Mouse (Mus musculus): ENCODE measurements around the gene Dvl1. TPM values are rescaled to one million over a fixed set of nuclear protein-coding genes. Genes with fewer than 3 reads are reported as not detected.

The Dvl1 gene
- polyA plus RNA-seq, 1 experiment = 46.6 TPM

GRCm38 (mm10) chr4:155856071-155856470, 8.9 kb downstream of the Dvl1 start:
- H3K79me2 ChIP-seq (ENCODE audit: control insufficient read depth, insufficient read depth) = peaks cover 30% of the 10 kb centered on the region
- H3K27me3 ChIP-seq (ENCODE audit: control insufficient read depth, insufficient read depth, insufficient read length) = no peaks in the 10 kb centered on the region
- H3K36me3 ChIP-seq (ENCODE audit: control insufficient read depth, insufficient read depth) = peaks cover 25% of the 10 kb centered on the region
- TF ChIP-seq MYOG (IDR thresholded peaks at IDR 0.05; ENCODE audit: control insufficient read depth, extremely low read depth, insufficient read length) = no peak
- no peak for TF ChIP-seq MAX (IDR thresholded peaks at IDR 0.05)
- no peak for TF ChIP-seq CEBPB (IDR thresholded peaks at IDR 0.05; ENCODE audit: low read depth)
- TF ChIP-seq MYOD1 (IDR thresholded peaks at IDR 0.05; ENCODE audit: control insufficient read depth, insufficient read length, low read depth) = no peak
- no peak for TF ChIP-seq USF1 (IDR thresholded peaks at IDR 0.05; ENCODE audit: low read depth)
- peaks cover 21% of the 10 kb centered on the region for H3K79me3 ChIP-seq (ENCODE audit: low read depth)
- no peak overlapping the region for H3K4me3 ChIP-seq (ENCODE audit: insufficient read depth, poor library complexity, severe bottlenecking)
- no peak overlapping the region for H3ac ChIP-seq (ENCODE audit: control insufficient read depth, insufficient read length, low read depth)

DNA sequence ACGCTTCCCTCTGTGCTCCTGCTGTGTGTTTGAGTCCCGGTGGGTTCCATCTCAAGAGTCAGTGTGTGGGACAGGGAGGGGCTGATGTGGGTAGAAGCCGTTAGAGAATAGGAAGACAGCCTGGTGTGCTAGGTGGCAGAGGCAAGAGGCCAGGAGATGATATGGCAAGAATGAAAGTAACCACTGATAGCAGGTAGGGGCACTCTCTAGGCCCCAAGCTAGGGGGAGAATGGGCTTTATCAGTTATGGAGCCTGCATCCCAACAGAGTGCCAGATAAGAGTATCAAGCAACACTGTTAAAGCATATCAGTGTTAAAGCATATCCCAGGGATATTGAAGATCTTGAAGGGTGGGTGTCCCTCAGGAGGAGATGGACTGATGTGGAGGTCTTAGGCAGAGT, 9.7 kb downstream of the Dvl1 start:
- Histone ChIP-seq H3K36me3 (ENCODE audit: control insufficient read depth, insufficient read depth) (peaks cover 25% of the 10 kb centered on the region), H3K79me2 (ENCODE audit: control insufficient read depth, insufficient read depth) (peaks cover 22% of the 10 kb centered on the region), H3K27me3 (ENCODE audit: control insufficient read depth, insufficient read depth, insufficient read length) (no peaks in the 10 kb centered on the region), H3K4me3 (ENCODE audit: insufficient read depth, poor library complexity, severe bottlenecking) (no peak overlapping the region), H3ac (ENCODE audit: control insufficient read depth, insufficient read length, low read depth) (no peak overlapping the region), H3K79me3 (ENCODE audit: low read depth) (peaks cover 13% of the 10 kb centered on the region)
- TF ChIP-seq CEBPB (IDR thresholded peaks at IDR 0.05; ENCODE audit: low read depth) (no peak), MAX (IDR thresholded peaks at IDR 0.05) (no peak), MYOG (IDR thresholded peaks at IDR 0.05; ENCODE audit: control insufficient read depth, extremely low read depth, insufficient read length) (no peak), FOSL1 (IDR thresholded peaks at IDR 0.05; ENCODE audit: insufficient read depth, low read length, poor library complexity, severe bottlenecking) (no peak), MYOD1 (IDR thresholded peaks at IDR 0.05; ENCODE audit: control insufficient read depth, insufficient read length, low read depth) (no peak), USF1 (IDR thresholded peaks at IDR 0.05; ENCODE audit: low read depth) (no peak), CTCF (IDR thresholded peaks at IDR 0.05; ENCODE audit: control insufficient read depth, insufficient read depth, insufficient read length) (no peak)

GRCm38 (mm10) chr4:155859318-155859717, 12.1 kb downstream of the Dvl1 start:
- Histone ChIP-seq H3K79me2 (ENCODE audit: control insufficient read depth, insufficient read depth) (no peaks in the 10 kb centered on the region), H3K4me3 (ENCODE audit: insufficient read depth, poor library complexity, severe bottlenecking) (no peak overlapping the region)

DNA sequence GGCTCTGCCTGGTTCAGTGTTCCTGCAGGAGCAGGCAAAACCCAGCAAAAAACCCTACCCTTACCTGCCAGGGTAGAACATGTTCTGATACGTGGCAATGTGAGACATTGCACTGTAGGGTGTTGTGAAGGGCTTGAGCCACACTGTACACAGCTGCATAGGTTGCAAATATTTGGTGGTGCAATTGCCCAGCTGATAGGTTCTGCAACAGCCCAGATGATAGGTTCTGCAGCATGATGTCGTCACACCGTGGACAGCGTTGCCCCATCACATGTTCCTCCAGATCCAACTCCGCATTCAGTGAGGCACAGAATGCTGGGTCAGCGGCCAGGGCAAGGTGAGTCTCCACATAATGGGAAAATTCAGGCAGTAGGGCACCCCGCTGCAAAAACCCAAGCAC, 14.6 kb downstream of the Dvl1 start:
- Histone ChIP-seq H3ac (ENCODE audit: control insufficient read depth, insufficient read length, low read depth) (no peak overlapping the region), H3K36me3 (ENCODE audit: control insufficient read depth, insufficient read depth) (peaks cover 28% of the 10 kb centered on the region), H3K4me3 (ENCODE audit: insufficient read depth, poor library complexity, severe bottlenecking) (no peak overlapping the region), H3K79me2 (ENCODE audit: control insufficient read depth, insufficient read depth) (peaks cover 5% of the 10 kb centered on the region), H3K27me3 (ENCODE audit: control insufficient read depth, insufficient read depth, insufficient read length) (no peaks in the 10 kb centered on the region), H3K79me3 (ENCODE audit: low read depth) (no peaks in the 10 kb centered on the region)
- TF ChIP-seq USF1 (IDR thresholded peaks at IDR 0.05; ENCODE audit: low read depth) (no peak), MAX (IDR thresholded peaks at IDR 0.05) (no peak), MYOG (IDR thresholded peaks at IDR 0.05; ENCODE audit: control insufficient read depth, extremely low read depth, insufficient read length) (no peak), CTCF (IDR thresholded peaks at IDR 0.05; ENCODE audit: control insufficient read depth, insufficient read depth, insufficient read length) (no peak), FOSL1 (IDR thresholded peaks at IDR 0.05; ENCODE audit: insufficient read depth, low read length, poor library complexity, severe bottlenecking) (no peak), CEBPB (IDR thresholded peaks at IDR 0.05; ENCODE audit: low read depth) (no peak), MYOD1 (IDR thresholded peaks at IDR 0.05; ENCODE audit: control insufficient read depth, insufficient read length, low read depth) (no peak)

More at GRCm38 (mm10) chr4:155859318-155859717, 12.1 kb downstream of the Dvl1 start:
- no peak for TF ChIP-seq USF1 (IDR thresholded peaks at IDR 0.05; ENCODE audit: low read depth)
- TF ChIP-seq FOSL1 (IDR thresholded peaks at IDR 0.05; ENCODE audit: insufficient read depth, low read length, poor library complexity, severe bottlenecking) = no peak
- peak; percentile 52 for TF ChIP-seq MAX (IDR thresholded peaks at IDR 0.05)
- Histone ChIP-seq H3K27me3 (ENCODE audit: control insufficient read depth, insufficient read depth, insufficient read length) (no peaks in the 10 kb centered on the region), H3K79me3 (ENCODE audit: low read depth) (no peaks in the 10 kb centered on the region), H3K36me3 (ENCODE audit: control insufficient read depth, insufficient read depth) (peaks cover 26% of the 10 kb centered on the region), H3ac (ENCODE audit: control insufficient read depth, insufficient read length, low read depth) (no peak overlapping the region)

DNA sequence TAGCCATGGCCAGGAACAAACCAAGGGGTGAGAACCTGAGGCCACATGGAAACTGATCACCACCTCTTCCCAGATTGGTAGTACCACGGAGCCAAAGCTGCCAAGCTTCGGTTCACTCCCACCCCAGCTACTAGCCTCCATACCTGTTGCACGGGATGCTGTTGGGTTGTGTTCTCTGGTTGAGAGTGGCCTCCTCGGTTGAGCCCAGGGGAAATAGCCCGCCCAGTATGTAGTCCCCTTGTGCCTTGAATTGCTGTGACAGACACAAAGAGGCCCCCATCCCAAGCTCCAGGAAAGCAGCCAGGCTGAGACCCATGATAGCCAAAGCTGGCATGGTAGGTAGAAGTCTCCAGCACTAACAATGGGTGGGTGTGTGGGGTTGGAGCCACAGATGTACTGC, 15.8 kb downstream of the Dvl1 start, which contains the start of gene Tas1r3:
Gene Tas1r3 (minus strand): TSS at position 362 of the 400 bp plus-strand sequence.
- peaks cover 29% of the 10 kb centered on the region for H3K36me3 ChIP-seq (ENCODE audit: control insufficient read depth, insufficient read depth)
- H3K79me2 ChIP-seq (ENCODE audit: control insufficient read depth, insufficient read depth) = peaks cover 9% of the 10 kb centered on the region

DNA sequence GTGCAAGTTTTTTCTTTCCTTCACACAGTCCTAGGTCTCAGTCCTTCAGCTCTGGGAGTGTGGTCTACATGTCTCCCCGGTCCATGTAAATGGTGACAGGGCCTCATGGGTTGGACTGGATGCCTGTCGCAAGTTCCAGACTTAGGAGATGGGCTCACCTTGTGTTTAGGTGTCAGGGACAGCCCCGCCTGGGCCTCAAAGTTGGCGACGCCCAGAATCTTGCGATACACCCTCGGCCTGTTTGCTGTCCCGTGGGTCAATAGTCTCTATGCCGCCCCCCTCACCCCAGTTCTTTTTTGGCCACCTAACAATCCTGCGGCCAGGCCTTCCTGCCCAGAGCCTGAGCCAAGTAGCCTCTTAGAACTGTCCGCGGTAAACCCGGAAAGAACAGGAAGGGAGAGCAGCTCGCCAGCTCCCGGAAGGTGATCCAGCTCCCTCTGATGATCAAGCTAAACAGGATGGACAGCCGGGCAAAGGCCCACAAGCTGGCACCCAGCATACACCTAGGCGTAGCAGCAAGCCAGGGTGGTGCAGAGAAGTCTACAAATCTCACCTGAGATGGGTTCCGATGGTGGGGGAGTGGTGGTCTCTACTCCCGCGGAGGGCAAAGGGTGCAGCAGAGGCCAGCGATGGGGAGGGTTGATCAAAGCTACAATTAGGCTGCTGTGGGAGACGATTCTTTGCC, 21.6 kb downstream of the Dvl1 start:
- Histone ChIP-seq H3K79me3 (ENCODE audit: low read depth) (peaks cover 26% of the 10 kb centered on the region), H3K4me3 (ENCODE audit: insufficient read depth, poor library complexity, severe bottlenecking) (peak overlapping the region; percentile 69), H3K79me2 (ENCODE audit: control insufficient read depth, insufficient read depth) (peaks cover 64% of the 10 kb centered on the region), H3K27me3 (ENCODE audit: control insufficient read depth, insufficient read depth, insufficient read length) (no peaks in the 10 kb centered on the region), H3K36me3 (ENCODE audit: control insufficient read depth, insufficient read depth) (peaks cover 28% of the 10 kb centered on the region), H3ac (ENCODE audit: control insufficient read depth, insufficient read length, low read depth) (peak overlapping the region; percentile 92)
- TF ChIP-seq FOSL1 (IDR thresholded peaks at IDR 0.05; ENCODE audit: insufficient read depth, low read length, poor library complexity, severe bottlenecking) = no peak
- TF ChIP-seq CEBPB (IDR thresholded peaks at IDR 0.05; ENCODE audit: low read depth) = no peak
- TF ChIP-seq USF1 (IDR thresholded peaks at IDR 0.05; ENCODE audit: low read depth) = no peak
- no peak for TF ChIP-seq MYOD1 (IDR thresholded peaks at IDR 0.05; ENCODE audit: control insufficient read depth, insufficient read length, low read depth)
- no peak for TF ChIP-seq MAX (IDR thresholded peaks at IDR 0.05)
- no peak for TF ChIP-seq MYOG (IDR thresholded peaks at IDR 0.05; ENCODE audit: control insufficient read depth, extremely low read depth, insufficient read length)
- no peak for TF ChIP-seq CTCF (IDR thresholded peaks at IDR 0.05; ENCODE audit: control insufficient read depth, insufficient read depth, insufficient read length)

More for the DNA sequence above, 15.8 kb downstream of the Dvl1 start, which contains the start of gene Tas1r3:
- no peak within 1 kb of the TSS for H3ac ChIP-seq (ENCODE audit: control insufficient read depth, insufficient read length, low read depth)
- TF ChIP-seq MYOG (IDR thresholded peaks at IDR 0.05; ENCODE audit: control insufficient read depth, extremely low read depth, insufficient read length) (no peak), CTCF (IDR thresholded peaks at IDR 0.05; ENCODE audit: control insufficient read depth, insufficient read depth, insufficient read length) (no peak)
- no peak within 1 kb of the TSS for H3K4me3 ChIP-seq (ENCODE audit: insufficient read depth, poor library complexity, severe bottlenecking)
- no peaks in the 10 kb centered on the region for H3K27me3 ChIP-seq (ENCODE audit: control insufficient read depth, insufficient read depth, insufficient read length)
- H3K79me3 ChIP-seq (ENCODE audit: low read depth) = no peaks in the 10 kb centered on the region
